Mouse (Mus musculus): ENCODE results near the gene Zfyve9. TPM values are rescaled to one million over a fixed set of nuclear protein-coding genes. Genes with fewer than 3 reads are reported as not detected.

The Zfyve9 gene
- polyA plus RNA-seq, 2 experiments: 0.32 to 0.56 TPM

GRCm38 (mm10) chr4:108790507-108790906 lies 9.9 kb upstream of the Zfyve9 start:
- WGBS (ENCODE audit: insufficient replicate concordance): 23% methylated on average over 1 of the region's 1 CpGs
- no peaks in the 10 kb centered on the region for H3K36me3 ChIP-seq (replicated peaks; ENCODE audit: control insufficient read depth, insufficient read depth, low read depth)
- no peaks in the 10 kb centered on the region for H3K27me3 ChIP-seq (ENCODE audit: control insufficient read depth, insufficient read depth, low read length)
- no peak for ATAC-seq (ENCODE audit: insufficient read depth)
- H3K9ac ChIP-seq (replicated peaks): no peak overlapping the region
- no peak overlapping the region for H3K27ac ChIP-seq
- DNase-seq (ENCODE audit: low read depth in 3 of 3, low spot score in 3 of 3): no peak
- H3K9me3 ChIP-seq (ENCODE audit: control insufficient read depth, low read length): no peaks in the 10 kb centered on the region
- H3K4me1 ChIP-seq (replicated peaks; ENCODE audit: control insufficient read depth in 2 of 2, insufficient read depth in 2 of 2, low read length in 1 of 2): no peaks in the 10 kb centered on the region
- H3K4me3 ChIP-seq (ENCODE audit: insufficient read depth in 1 of 2, low read depth in 2 of 2, low read length in 2 of 2): no peak overlapping the region
- no peak for TF ChIP-seq CTCF (IDR thresholded peaks at IDR 0.05; ENCODE audit: low read depth)
- TF ChIP-seq EP300 (IDR thresholded peaks at IDR 0.05; ENCODE audit: low read depth): no peak
- H3K4me2 ChIP-seq (ENCODE audit: low read depth): no peak overlapping the region

GRCm38 (mm10) chr4:108789258-108789936 lies 8.8 kb upstream of the Zfyve9 start:
- Histone ChIP-seq H3K4me2 (ENCODE audit: low read depth) (no peak overlapping the region), H3K9me3 (ENCODE audit: control insufficient read depth, low read length) (no peaks in the 10 kb centered on the region), H3K27me3 (ENCODE audit: control insufficient read depth, insufficient read depth, low read length) (no peaks in the 10 kb centered on the region), H3K27ac (no peak overlapping the region), H3K9ac (replicated peaks) (no peak overlapping the region), H3K4me3 (ENCODE audit: insufficient read depth in 1 of 2, low read depth in 2 of 2, low read length in 2 of 2) (no peak overlapping the region), H3K4me1 (replicated peaks; ENCODE audit: control insufficient read depth in 2 of 2, insufficient read depth in 2 of 2, low read length in 1 of 2) (no peaks in the 10 kb centered on the region), H3K36me3 (replicated peaks; ENCODE audit: control insufficient read depth, insufficient read depth, low read depth) (no peaks in the 10 kb centered on the region)
- no peak for TF ChIP-seq EP300 (IDR thresholded peaks at IDR 0.05; ENCODE audit: low read depth)
- no peak for TF ChIP-seq CTCF (IDR thresholded peaks at IDR 0.05; ENCODE audit: low read depth)
- DNase-seq (ENCODE audit: low read depth in 3 of 3, low spot score in 3 of 3) (no peak), ATAC-seq (ENCODE audit: insufficient read depth) (no peak)
- WGBS (ENCODE audit: insufficient replicate concordance): 45% methylated on average over 6 of the region's 6 CpGs

GRCm38 (mm10) chr4:108782421-108783085 lies 2.0 kb upstream of the Zfyve9 start:
- H3K9me3 ChIP-seq (ENCODE audit: control insufficient read depth, low read length): no peaks in the 10 kb centered on the region
- H3K9ac ChIP-seq (replicated peaks): no peak overlapping the region
- DNase-seq (ENCODE audit: low read depth in 3 of 3, low spot score in 3 of 3): no peak
- H3K27me3 ChIP-seq (ENCODE audit: control insufficient read depth, insufficient read depth, low read length): peaks cover 34% of the 10 kb centered on the region
- H3K4me1 ChIP-seq (replicated peaks; ENCODE audit: control insufficient read depth in 2 of 2, insufficient read depth in 2 of 2, low read length in 1 of 2): no peaks in the 10 kb centered on the region; a peak in 1 of 4 replicates
- ATAC-seq (ENCODE audit: insufficient read depth): no peak
- H3K36me3 ChIP-seq (replicated peaks; ENCODE audit: control insufficient read depth, insufficient read depth, low read depth): no peaks in the 10 kb centered on the region
- no peak overlapping the region for H3K27ac ChIP-seq
- TF ChIP-seq CTCF (IDR thresholded peaks at IDR 0.05; ENCODE audit: low read depth) (no peak), EP300 (IDR thresholded peaks at IDR 0.05; ENCODE audit: low read depth) (no peak)
- no peak overlapping the region for H3K4me3 ChIP-seq (ENCODE audit: insufficient read depth in 1 of 2, low read depth in 2 of 2, low read length in 2 of 2)
- WGBS (ENCODE audit: insufficient replicate concordance): 25% methylated on average over 8 of the region's 8 CpGs
- no peak overlapping the region for H3K4me2 ChIP-seq (ENCODE audit: low read depth)

GRCm38 (mm10) chr4:108781596-108781995 lies 998 bp upstream of the Zfyve9 start:
- no peak overlapping the region for H3K9ac ChIP-seq (replicated peaks)
- no peak overlapping the region for H3K4me3 ChIP-seq (ENCODE audit: insufficient read depth in 1 of 2, low read depth in 2 of 2, low read length in 2 of 2)
- H3K9me3 ChIP-seq (ENCODE audit: control insufficient read depth, low read length): no peaks in the 10 kb centered on the region
- peaks cover 34% of the 10 kb centered on the region for H3K27me3 ChIP-seq (ENCODE audit: control insufficient read depth, insufficient read depth, low read length)
- ATAC-seq (ENCODE audit: insufficient read depth) (no peak), DNase-seq (ENCODE audit: low read depth in 3 of 3, low spot score in 3 of 3) (no peak)
- H3K4me1 ChIP-seq (replicated peaks; ENCODE audit: control insufficient read depth in 2 of 2, insufficient read depth in 2 of 2, low read length in 1 of 2): no peaks in the 10 kb centered on the region; a peak in 1 of 4 replicates
- no peak for TF ChIP-seq EP300 (IDR thresholded peaks at IDR 0.05; ENCODE audit: low read depth)
- no peak for TF ChIP-seq CTCF (IDR thresholded peaks at IDR 0.05; ENCODE audit: low read depth)
- H3K36me3 ChIP-seq (replicated peaks; ENCODE audit: control insufficient read depth, insufficient read depth, low read depth): no peaks in the 10 kb centered on the region
- 50% methylated on average over 3 of the region's 3 CpGs for WGBS (ENCODE audit: insufficient replicate concordance)
- H3K27ac ChIP-seq: no peak overlapping the region
- no peak overlapping the region for H3K4me2 ChIP-seq (ENCODE audit: low read depth)

- TF ChIP-seq CTCF (IDR thresholded peaks at IDR 0.05; ENCODE audit: low read depth) (no peak), EP300 (IDR thresholded peaks at IDR 0.05; ENCODE audit: low read depth) (no peak)
- DNase-seq (ENCODE audit: low read depth in 3 of 3, low spot score in 3 of 3) (no peak), ATAC-seq (ENCODE audit: insufficient read depth) (no peak)
- Histone ChIP-seq H3K4me2 (ENCODE audit: low read depth) (peak overlapping the region; percentile 75), H3K36me3 (replicated peaks; ENCODE audit: control insufficient read depth, insufficient read depth, low read depth) (no peaks in the 10 kb centered on the region), H3K4me3 (ENCODE audit: insufficient read depth in 1 of 2, low read depth in 2 of 2, low read length in 2 of 2) (peak overlapping the region; percentile 42 to 61; a peak in 3 of 4 replicates), H3K9ac (replicated peaks) (no peak overlapping the region), H3K9me3 (ENCODE audit: control insufficient read depth, low read length) (no peaks in the 10 kb centered on the region), H3K27ac (no peak overlapping the region), H3K27me3 (ENCODE audit: control insufficient read depth, insufficient read depth, low read length) (peaks cover 34% of the 10 kb centered on the region), H3K4me1 (replicated peaks; ENCODE audit: control insufficient read depth in 2 of 2, insufficient read depth in 2 of 2, low read length in 1 of 2) (no peaks in the 10 kb centered on the region; a peak in 1 of 4 replicates)
- WGBS (ENCODE audit: insufficient replicate concordance): under 1% methylated on average over 20 of the region's 20 CpGs
Observed at GRCm38 (mm10) chr4:108780864-108781205, 237 bp upstream of the Zfyve9 start.
